Mouse (Mus musculus): ENCODE results near the gene Amz1.
A peak's percentile ranks its signal among the peaks of the same experiment; 100 is the strongest.

The Amz1 gene

DNA sequence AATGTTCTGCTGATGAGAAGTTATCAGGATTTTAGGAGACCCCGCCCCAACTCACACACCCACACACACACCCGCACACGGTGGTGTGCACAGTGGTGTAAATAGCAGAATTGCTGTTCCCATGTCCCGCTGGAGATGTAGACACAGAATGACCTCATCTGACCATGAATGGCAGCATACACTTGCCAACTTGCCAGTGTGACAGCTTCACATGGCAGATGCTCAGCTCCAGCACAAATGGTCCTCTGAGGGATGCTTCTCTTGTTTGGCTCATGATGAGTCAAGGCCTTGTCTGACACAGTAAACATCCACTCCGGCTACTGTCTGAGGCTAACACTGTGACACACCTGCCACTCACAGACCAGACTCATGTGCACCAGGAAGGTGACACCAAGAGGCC lies 44.4 kb downstream of the Amz1 start:
- DNase-seq: peak; percentile 62 to 70

DNA sequence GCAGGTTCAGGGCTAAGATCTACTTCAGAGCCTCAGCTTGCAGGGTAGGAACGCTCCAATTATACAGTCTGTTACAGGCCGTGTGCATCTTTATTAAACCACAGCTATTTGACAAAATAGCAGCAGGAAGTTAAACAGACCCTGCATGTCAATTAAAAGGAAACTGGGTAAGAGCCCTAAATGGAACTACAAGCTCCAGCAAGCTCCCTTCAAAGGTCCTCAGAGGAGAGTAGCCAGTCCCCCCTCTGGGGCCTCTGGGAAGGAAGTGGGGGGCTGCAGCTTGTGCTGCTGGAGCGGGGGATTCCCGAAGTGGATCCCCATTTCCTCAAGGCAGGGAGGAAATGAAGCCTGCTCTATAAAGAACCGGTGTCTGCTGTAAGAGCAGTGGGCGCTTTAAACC lies 47.7 kb downstream of the Amz1 start:
- DNase-seq: no peak

DNA sequence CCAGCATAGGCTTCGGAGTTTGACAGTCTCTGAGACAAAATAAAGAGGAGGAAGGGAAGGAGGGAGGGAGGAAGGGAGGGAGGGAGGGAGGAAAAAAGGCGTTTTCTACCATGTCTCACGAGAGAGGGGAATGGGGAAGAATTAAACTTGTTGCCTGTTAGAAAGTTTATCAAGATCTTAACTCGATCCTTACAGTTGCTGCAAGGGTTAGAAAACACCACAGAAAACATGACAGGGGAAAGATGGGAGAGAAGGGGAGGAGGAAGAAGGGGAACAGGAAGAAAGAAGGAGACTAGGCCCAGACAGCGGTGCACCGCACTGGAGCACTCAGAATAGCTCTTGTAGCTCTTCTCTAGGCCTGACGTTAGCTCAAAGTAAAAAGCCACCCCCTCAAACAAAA lies 48.2 kb downstream of the Amz1 start:
- no peak for DNase-seq

GRCm38 (mm10) chr5:140775111-140775510 lies 51.2 kb downstream of the Amz1 start:
- no peak for DNase-seq

DNA sequence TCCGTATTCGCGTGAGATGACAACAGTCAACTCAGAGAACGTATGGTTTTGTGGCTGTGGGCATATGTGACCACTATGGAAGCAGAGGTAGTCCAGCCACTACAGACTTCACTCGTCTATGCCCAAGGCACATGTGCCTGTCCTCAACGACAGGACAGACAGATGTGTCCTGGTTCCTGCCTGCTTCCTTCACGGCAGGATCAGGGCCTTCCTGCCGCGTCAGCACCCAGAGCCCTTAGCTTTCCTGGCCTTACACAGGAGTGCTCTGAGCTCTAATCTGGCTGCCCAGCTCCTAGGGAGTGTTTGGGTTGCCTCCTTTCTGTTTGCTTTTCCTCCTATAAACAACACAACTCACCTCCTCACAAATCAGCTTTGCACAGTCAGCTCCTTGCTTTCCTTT lies 53.0 kb downstream of the Amz1 start:
- no peak for DNase-seq

DNA sequence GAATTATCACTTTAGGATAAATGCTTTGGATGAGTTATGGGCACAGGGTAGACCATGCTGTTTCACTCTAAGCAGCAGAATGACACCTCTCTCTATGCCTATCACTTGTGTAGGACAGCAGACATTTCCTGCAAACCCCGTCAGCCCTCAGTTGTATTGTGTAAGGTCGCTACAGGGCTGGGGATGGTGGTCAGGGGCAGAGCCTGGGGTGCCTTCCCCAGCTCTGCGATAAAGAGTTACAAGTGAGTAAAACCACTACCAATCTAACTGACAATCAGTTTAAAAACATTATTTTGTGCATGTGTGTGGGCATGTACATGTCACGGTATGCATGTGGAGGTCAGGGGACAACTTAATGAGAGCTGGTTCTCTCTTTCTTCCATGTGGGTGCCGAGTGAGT lies 57.2 kb downstream of the Amz1 start:
- no peak for DNase-seq

- DNase-seq: no peak
Measured at GRCm38 (mm10) chr5:140781886-140782572, 58.1 kb downstream of the Amz1 start.

DNA sequence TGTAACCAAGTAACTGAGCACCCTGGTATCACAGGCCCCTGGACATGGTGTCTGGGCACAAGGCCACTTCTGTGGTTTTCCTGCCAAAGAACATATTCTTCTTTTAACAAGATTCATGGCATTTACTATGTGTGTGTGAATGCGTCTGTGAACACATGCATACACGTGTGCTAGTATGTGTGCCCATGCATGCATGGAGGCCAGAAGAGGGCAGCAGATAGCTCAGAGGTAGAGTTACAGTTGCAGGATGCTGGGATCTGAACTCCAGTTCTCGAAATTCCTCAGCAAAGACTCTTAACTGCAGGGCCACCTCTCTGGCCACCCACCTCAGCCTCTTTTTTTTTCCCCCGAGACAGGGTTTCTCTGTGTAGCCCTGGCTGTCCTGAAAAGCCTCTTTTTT lies 59.6 kb downstream of the Amz1 start:
- DNase-seq: no peak

- DNase-seq: no peak
Measured at GRCm38 (mm10) chr5:140784288-140784687, 60.4 kb downstream of the Amz1 start.

DNA sequence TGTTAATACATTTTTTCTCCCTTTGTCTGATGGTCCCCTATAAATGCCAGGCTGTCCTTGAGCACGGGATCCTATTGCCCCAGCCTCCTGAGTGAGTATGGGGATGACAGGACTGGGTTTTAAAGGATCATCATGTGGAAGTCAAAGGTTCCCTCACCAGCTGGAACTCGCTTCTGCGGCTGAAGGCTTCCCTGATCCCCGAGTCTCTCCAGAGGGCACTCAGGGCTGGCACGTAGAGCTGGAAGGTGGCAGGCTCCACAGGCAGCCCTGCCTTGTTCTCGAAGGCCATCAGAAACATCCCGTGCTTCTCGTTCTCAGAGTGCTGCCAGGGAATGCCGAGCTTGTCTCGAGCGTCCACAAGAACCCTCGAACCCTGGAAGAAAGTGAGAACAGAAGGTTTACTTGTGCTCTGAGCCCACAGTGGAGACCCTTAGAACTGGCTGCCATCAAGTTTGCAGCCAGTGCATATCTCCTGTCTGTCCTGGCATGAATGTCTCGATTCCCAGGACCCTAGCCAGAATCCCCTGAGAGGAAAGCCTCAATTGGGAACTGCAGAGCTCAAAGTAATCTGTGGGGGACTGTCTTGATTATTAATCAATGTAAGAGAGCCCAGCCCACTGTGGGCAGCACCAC lies 61.4 kb downstream of the Amz1 start:
- DNase-seq: no peak

GRCm38 (mm10) chr5:140789561-140789960 lies 65.6 kb downstream of the Amz1 start:
- DNase-seq: no peak

- DNase-seq: no peak
Measured at GRCm38 (mm10) chr5:140790392-140790791, 66.5 kb downstream of the Amz1 start.

- peak; percentile 50 to 61 for DNase-seq
Measured at GRCm38 (mm10) chr5:140790937-140791877, 67.3 kb downstream of the Amz1 start.

GRCm38 (mm10) chr5:140792233-140792632 lies 68.3 kb downstream of the Amz1 start:
- no peak for DNase-seq

- DNase-seq: no peak
Measured at GRCm38 (mm10) chr5:140794753-140795152, 70.8 kb downstream of the Amz1 start.

- DNase-seq: no peak
Measured at GRCm38 (mm10) chr5:140795176-140795575, 71.2 kb downstream of the Amz1 start.

GRCm38 (mm10) chr5:140796051-140796450 lies 72.1 kb downstream of the Amz1 start:
- DNase-seq: no peak

DNA sequence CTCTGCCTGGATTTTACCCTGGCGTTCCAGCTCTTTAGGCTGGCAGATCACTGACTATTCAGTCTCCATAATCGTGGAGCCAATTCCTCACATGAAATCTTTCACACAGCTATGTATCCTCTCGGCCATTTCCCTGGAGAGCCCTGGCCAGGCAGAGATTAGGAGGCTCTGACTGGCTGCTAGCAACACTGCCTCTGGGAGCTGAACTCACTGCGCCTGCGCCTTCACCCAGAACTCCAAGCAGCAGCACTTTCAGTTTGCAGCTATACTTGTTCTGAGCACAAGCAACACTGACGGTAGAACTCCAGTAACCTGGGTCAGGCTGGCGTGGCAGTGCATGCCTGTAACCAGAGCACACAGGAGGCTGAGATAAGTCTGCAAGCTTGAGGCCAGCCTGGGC lies 74.2 kb downstream of the Amz1 start:
- no peak for DNase-seq

DNA sequence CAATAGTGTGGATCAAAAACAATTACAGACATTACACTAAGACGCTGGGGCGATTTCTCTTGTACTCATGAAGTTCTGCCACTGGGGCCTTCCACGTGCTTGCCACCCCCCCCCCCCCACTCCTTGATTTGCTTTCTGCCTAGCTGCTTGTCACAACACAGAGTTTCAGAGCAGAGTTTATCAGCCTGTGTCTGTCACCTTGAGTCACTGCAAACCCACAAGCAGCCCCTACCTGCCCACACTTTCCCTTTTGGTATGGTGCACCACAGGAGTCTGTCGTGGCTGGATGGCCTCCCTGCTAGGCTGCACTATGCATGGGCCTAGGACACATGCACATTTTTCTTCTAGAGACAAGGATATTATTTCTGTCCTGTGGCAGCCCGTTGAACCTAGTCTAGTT lies 74.8 kb downstream of the Amz1 start:
- no peak for DNase-seq

DNA sequence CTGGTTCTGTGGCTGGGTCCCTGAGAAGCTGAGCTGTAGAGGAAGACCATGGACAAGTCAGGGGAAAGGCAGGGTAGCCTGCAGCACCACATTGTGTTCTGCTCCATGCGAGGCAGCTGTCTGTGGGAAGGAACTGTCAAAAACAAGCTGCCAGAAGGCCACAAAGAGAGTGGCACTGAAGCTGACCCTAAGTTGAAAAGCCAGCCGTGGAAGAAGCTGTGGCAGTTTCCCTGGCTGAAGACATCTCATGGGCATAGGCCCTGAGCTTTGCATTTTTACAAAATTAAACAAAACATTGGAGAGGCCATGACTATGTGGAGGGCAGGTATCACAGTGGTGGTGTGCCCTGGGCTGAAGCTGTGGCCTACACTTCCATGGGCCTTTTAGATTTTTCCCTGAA lies 75.3 kb downstream of the Amz1 start:
- no peak for DNase-seq

DNA sequence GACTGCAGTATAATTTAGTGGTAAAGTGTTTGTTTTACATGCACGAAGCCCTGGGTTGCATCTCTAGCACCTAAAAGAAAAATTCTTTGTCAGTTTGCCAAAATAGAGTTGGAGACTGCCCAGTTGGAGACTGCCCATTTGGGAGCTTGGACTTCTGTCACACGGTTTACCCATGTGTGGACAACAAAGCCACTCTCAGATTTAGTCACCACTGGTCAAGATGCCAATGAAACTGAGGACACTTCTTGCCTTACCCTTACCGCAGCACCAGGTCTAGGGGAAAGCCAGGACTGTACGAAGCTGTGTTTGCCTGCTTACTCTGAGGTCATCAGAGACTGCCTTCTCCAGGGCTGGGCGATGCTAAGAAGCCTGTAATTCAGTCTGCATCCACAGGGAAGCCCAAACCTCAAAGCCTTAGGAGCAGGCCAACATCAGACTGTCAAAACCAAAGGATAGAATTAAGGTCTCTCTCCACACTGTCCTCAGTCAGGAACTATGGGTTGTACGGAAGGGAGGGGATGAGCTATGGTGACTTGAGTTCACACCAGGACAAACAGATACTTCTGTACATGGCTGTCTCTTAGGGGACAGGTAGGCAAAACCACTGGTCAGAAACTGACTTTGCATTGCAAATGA lies 76.5 kb downstream of the Amz1 start:
- peak in 1 of 2 experiments; percentile 13 for DNase-seq

GRCm38 (mm10) chr5:140801782-140802181 lies 77.9 kb downstream of the Amz1 start:
- DNase-seq: no peak

DNA sequence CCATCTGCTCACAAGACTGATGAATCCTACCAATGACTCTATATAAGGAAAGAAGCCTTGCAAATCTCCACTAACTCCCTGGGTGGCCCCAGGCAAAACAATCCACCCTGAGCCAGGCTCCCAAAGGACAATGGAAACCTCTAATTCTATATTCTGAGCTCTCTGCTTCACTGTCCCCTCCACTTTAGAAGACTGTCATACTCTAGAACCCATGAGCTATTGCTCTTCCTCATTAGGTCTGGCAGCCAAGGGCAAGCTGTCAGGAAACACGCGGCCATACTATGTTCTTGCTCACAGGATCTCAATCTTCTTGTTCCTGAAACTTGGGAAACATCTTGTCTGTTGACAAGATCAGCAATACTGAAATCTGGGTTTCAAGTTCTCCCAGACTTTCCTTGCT lies 82.3 kb downstream of the Amz1 start:
- no peak for DNase-seq
